Mouse (Mus musculus) heart, embryonic 11.5 days (tissue): ENCODE measurements at regions not wholly inside any gene's neighbourhood (a gene's known extent, or its start where the extent isn't known, plus 50 kb on each side); places are given as distances from the start of the nearest gene placed in this dataset.

Source experiments
- ATAC-seq: fragments of 200-750 bp; cut with Nextera tagmentation; replicated peaks from 2 replicates; pipeline ENCODE4 v1.8.0; 2017; ENCODE audit warnings: moderate library complexity; ENCODE audit not compliant: insufficient number of reproducible peaks, low FRiP score, low TSS enrichment
- H3K27ac ChIP-seq: fragments of 300-500 bp; sonication (generic); 2 replicates; pipeline ENCODE4 v1.5.1; 2014; ENCODE audit warnings: mild to moderate bottlenecking, low read depth, low read length
- H3K27me3 ChIP-seq: fragments of 300-500 bp; sonication (generic); 2 replicates; pipeline ENCODE4 v1.6.1; 2014; ENCODE audit warnings: mild to moderate bottlenecking, low read length, mixed read lengths; ENCODE audit not compliant: control insufficient read depth, insufficient read depth
- H3K36me3 ChIP-seq: fragments of 300-500 bp; sonication (generic); 2 replicates; pipeline ENCODE4 v1.6.1; 2014; ENCODE audit warnings: mild to moderate bottlenecking, low read length, moderate library complexity, mixed read lengths; ENCODE audit not compliant: control insufficient read depth, insufficient read depth
- H3K4me1 ChIP-seq: fragments of 300-500 bp; sonication (generic); 2 replicates; pipeline ENCODE4 v1.6.1; 2014; ENCODE audit warnings: low read length; ENCODE audit not compliant: control insufficient read depth, insufficient read depth
- H3K4me2 ChIP-seq: fragments of 300-500 bp; sonication (generic); 2 replicates; pipeline ENCODE4 v1.6.1; 2014; ENCODE audit warnings: mild to moderate bottlenecking, moderate library complexity
- H3K4me3 ChIP-seq: fragments of 300-500 bp; sonication (generic); 2 replicates; pipeline ENCODE4 v1.5.1; 2014; ENCODE audit warnings: low read depth, low read length
- H3K9ac ChIP-seq: fragments of 300-500 bp; sonication (generic); 2 replicates; pipeline ENCODE4 v1.6.1; 2014; ENCODE audit warnings: mild to moderate bottlenecking, low read depth, low read length, moderate library complexity
- H3K9me3 ChIP-seq: fragments of 300-500 bp; sonication (generic); replicated peaks from 2 replicates; pipeline ENCODE4 v1.6.1; 2016; ENCODE audit warnings: low read length; ENCODE audit not compliant: control insufficient read depth
- WGBS: fragments of 180-500 bp; shearing (Covaris S2); extraction: QIAGEN DNeasy Blood & Tissue Kit; methylation state at CpG from one replicate; pipeline ENCODE4 v1.1.7; 2014; ENCODE audit not compliant: insufficient replicate concordance; 5-methylcytosine and 5-hydroxymethylcytosine counted together

DNA sequence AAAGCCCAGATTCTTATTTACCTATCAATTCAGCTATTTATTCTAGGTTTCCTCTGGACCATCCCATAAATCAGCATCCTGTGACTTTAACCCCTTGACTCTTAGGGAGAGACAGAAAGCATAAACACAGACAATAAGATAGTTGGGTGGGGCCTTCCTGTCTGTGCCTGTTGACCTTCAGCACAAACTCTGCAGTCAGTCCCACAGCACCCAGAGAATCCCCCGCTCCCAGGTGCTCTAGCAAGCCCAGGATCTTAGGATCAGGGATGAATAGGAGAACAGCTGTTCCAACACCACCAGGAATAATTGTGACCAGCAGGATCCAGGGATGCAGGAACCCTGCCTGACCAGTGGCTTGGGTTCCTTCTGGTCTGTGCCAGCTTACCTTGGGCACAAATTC, 107.8 kb downstream of the Basp1 start:
- Histone ChIP-seq H3K4me2 (no peak overlapping the region), H3K9me3 (no peaks in the 10 kb centered on the region), H3K9ac (no peak overlapping the region), H3K36me3 (no peaks in the 10 kb centered on the region), H3K4me3 (no peak overlapping the region), H3K27me3 (no peaks in the 10 kb centered on the region), H3K27ac (no peak overlapping the region), H3K4me1 (no peaks in the 10 kb centered on the region)
- no peak for ATAC-seq
- WGBS, result 74% methylated on average over 1 of the region's 1 CpGs

DNA sequence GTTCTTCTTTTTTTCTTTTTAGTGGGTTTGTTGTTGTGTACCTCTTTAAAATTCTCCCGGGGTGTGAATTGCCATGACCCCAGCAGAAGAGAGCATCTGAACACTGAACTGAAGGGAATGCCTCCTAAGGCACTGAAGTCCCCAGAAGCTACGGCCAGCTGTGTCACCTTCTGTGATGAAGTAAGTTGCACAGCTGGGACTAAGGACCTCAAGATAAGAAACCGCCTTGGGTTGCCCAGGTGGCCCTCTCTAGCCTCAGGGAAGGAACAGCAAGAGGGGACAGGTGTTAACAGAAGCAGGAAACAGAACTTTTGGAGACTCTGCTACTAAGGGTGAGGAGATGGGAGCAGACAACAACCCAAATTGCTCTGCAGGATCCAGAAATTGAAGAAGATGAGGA, 110.2 kb downstream of the Basp1 start:
- no peaks in the 10 kb centered on the region for H3K27me3 ChIP-seq
- H3K9me3 ChIP-seq, result no peaks in the 10 kb centered on the region
- no peak overlapping the region for H3K4me3 ChIP-seq
- H3K4me2 ChIP-seq, result no peak overlapping the region
- no peak overlapping the region for H3K27ac ChIP-seq
- no peak for ATAC-seq
- no peak overlapping the region for H3K9ac ChIP-seq
- H3K36me3 ChIP-seq, result no peaks in the 10 kb centered on the region
- WGBS, result 40% methylated on average over 3 of the region's 3 CpGs
- H3K4me1 ChIP-seq, result no peaks in the 10 kb centered on the region

DNA sequence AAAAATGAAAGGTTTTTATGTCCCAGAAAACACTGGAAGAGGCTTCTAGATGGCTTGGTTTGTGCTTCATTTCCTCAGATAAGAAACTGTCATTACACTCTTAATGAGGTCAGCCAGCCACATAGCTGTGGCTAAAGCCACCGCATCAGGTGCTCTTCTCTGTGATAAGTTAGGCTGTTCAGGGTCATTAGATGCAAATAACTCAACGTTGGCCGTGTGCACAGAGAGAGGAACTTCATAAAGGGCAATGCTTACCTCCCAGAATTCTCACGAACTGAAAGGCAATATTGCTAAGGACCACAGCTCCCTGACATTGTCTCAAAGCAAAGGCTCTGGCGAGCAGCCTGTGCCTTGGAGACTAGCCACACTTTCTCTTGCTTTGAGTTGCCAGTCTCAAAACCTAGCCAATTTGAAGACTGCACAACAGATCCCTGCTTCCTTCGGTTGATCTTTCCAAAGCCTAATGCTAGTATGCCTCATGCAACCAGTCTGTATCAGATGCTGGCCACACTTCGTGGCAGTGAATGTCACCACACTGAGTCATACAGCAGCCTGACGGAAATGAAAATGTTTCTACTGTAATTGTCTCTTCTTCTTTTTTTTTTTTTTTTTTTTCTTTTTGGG, 110.8 kb downstream of the Basp1 start:
- no peaks in the 10 kb centered on the region for H3K9me3 ChIP-seq
- H3K4me1 ChIP-seq, result no peaks in the 10 kb centered on the region
- no peak for ATAC-seq
- H3K9ac ChIP-seq, result no peak overlapping the region
- H3K4me2 ChIP-seq, result no peak overlapping the region
- no peak overlapping the region for H3K4me3 ChIP-seq
- H3K27ac ChIP-seq, result no peak overlapping the region
- 52% methylated on average over 8 of the region's 8 CpGs for WGBS
- H3K27me3 ChIP-seq, result no peaks in the 10 kb centered on the region
- H3K36me3 ChIP-seq, result no peaks in the 10 kb centered on the region

DNA sequence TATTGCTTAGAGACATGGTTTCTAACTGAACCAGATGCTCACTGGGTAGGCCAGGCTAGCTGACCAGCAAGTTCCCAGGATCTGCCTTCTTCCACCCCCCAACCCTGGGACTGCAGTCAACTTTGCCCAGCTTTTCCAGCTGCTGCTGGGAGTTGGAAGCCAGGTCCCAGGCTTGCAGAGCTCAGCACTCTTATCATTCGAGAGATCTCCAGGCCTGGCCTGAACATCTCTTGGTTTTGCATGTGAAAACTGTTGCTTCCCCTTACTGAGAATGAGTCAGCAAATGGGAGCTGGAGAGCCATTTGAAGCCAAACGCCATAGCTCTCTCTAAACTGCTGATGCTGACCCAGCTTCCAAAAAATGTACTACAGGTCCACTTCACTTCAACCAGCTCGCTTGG, 111.8 kb downstream of the Basp1 start:
- no peaks in the 10 kb centered on the region for H3K36me3 ChIP-seq
- no peak for ATAC-seq
- WGBS, result 55% methylated on average over 3 of the region's 3 CpGs
- H3K9ac ChIP-seq, result no peak overlapping the region
- H3K27me3 ChIP-seq, result no peaks in the 10 kb centered on the region
- no peak overlapping the region for H3K27ac ChIP-seq
- no peaks in the 10 kb centered on the region for H3K4me1 ChIP-seq
- H3K4me3 ChIP-seq, result no peak overlapping the region
- H3K9me3 ChIP-seq, result no peaks in the 10 kb centered on the region
- no peak overlapping the region for H3K4me2 ChIP-seq

DNA sequence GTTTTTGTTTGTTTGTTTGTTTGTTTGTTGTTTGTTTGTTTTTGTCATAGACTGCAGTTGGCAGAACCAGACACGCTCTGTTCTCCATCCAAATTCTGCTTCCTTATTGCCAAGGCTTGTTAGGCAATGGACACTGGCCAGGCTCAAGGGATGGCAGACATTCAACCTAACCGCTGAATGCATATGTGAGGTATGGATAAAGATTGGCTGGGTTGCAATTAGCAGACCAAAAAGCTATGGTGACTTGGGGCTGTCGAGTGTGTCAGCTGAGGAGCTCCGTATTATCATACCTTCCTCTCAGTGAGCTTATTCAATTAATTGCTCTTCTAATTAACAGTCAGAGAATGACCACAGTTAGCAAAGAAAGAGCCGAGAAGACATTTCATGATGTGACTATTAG, 116.3 kb downstream of the Basp1 start:
- no peaks in the 10 kb centered on the region for H3K9me3 ChIP-seq
- H3K27ac ChIP-seq, result no peak overlapping the region
- no peaks in the 10 kb centered on the region for H3K27me3 ChIP-seq
- 79% methylated on average over 5 of the region's 5 CpGs for WGBS
- no peak overlapping the region for H3K9ac ChIP-seq
- H3K4me1 ChIP-seq, result no peaks in the 10 kb centered on the region
- H3K4me3 ChIP-seq, result no peak overlapping the region
- no peak for ATAC-seq
- no peaks in the 10 kb centered on the region for H3K36me3 ChIP-seq
- no peak overlapping the region for H3K4me2 ChIP-seq

DNA sequence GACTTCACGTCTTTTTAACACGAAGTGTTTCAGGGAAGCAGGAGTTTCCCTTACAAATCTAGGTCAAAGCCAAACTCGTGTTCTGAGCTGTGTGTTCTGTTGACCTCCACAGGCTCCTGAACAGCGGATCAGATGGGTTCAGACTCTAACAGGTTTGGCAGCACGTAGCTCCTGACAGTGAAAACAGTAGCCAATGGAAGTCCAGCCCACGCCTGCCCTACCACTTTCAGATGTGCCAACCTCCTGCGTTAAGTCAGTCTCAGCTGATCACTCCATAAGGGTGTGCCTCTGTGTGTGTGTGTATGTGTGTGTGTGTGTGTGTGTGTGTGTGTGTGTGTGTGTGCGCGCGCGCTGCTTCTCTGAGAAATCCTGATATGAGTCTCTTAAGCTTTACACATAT, 116.8 kb downstream of the Basp1 start:
- Histone ChIP-seq H3K36me3 (no peaks in the 10 kb centered on the region), H3K27ac (no peak overlapping the region), H3K27me3 (no peaks in the 10 kb centered on the region), H3K4me3 (no peak overlapping the region), H3K9me3 (no peaks in the 10 kb centered on the region), H3K4me2 (no peak overlapping the region), H3K4me1 (no peaks in the 10 kb centered on the region), H3K9ac (no peak overlapping the region)
- WGBS, result 84% methylated on average over 11 of the region's 11 CpGs
- no peak for ATAC-seq

DNA sequence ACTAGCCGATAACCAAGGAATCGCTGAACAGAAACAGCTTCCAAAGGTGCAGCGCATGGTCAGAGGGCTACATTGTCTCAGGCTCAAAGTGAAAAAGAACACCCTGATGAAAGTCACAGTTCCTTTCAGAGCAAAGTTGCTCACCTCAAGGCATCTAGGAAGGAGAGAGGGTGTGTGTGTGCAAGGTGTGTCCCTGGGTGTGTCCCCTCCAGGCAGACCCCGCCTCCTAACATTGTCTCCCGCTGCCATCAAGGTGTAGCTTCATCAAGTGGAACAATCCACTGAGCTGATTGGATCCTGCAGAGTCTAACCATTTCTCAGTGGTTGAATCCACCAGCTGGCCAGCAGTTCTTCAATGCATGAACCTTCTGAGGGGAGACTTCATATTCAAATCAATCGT, 117.8 kb downstream of the Basp1 start:
- no peak overlapping the region for H3K27ac ChIP-seq
- no peak overlapping the region for H3K4me3 ChIP-seq
- H3K36me3 ChIP-seq, result no peaks in the 10 kb centered on the region
- no peaks in the 10 kb centered on the region for H3K27me3 ChIP-seq
- no peak overlapping the region for H3K4me2 ChIP-seq
- H3K4me1 ChIP-seq, result no peaks in the 10 kb centered on the region
- 90% methylated on average over 6 of the region's 6 CpGs for WGBS
- H3K9ac ChIP-seq, result no peak overlapping the region
- ATAC-seq, result no peak
- no peaks in the 10 kb centered on the region for H3K9me3 ChIP-seq

DNA sequence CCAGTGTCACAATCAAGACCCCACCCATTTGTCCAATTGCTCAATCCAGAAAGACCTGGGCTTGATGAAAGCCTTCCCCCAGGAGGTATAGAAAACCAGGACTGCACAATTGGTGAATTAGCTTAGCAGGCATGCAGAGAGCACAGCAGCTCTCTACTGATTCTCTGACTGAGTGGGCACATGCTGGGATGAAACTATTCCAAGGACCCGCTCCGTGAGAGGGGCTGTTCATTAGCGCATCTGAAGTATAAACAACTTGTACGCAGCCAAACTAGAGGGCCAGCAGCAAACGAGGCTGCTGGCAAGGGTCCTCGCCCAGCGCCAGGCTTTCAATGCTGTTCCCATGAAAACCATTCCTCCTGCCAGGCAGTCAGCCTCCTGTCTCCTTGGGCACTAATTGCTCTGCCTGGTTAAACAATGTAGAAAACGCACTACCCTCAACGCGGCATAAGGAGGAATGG, 122.3 kb downstream of the Basp1 start:
- Histone ChIP-seq H3K27ac (no peak overlapping the region), H3K9ac (no peak overlapping the region), H3K27me3 (no peaks in the 10 kb centered on the region), H3K9me3 (no peaks in the 10 kb centered on the region), H3K4me3 (no peak overlapping the region), H3K4me2 (no peak overlapping the region), H3K36me3 (no peaks in the 10 kb centered on the region), H3K4me1 (no peaks in the 10 kb centered on the region)
- no peak for ATAC-seq
- WGBS, result 69% methylated on average over 10 of the region's 10 CpGs

DNA sequence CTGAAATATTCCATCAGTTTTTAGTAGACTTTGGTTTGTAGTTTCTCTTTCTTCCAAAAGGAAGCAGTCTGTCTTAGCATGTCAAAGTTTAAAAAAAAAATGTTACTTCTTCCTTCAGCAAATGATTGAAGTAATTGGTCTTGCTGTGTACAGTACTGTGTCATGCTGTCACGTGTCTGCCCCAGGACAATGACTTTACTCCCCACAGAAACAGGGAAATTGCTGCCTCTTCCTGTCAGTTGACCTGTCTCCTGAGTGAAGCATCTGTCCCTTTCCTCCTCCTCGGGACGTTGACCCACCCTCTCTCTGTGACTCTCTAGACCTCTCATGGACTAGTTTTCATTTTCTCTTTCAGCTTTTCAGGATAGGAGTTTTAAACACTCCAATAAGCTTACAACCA, 125.7 kb downstream of the Basp1 start:
- ATAC-seq, result no peak
- no peak overlapping the region for H3K4me2 ChIP-seq
- H3K4me3 ChIP-seq, result no peak overlapping the region
- H3K9me3 ChIP-seq, result no peaks in the 10 kb centered on the region
- H3K27me3 ChIP-seq, result no peaks in the 10 kb centered on the region
- H3K36me3 ChIP-seq, result no peaks in the 10 kb centered on the region
- no peaks in the 10 kb centered on the region for H3K4me1 ChIP-seq
- H3K27ac ChIP-seq, result no peak overlapping the region
- no peak overlapping the region for H3K9ac ChIP-seq
- 46% methylated on average over 3 of the region's 3 CpGs for WGBS
